Mouse (Mus musculus): ENCODE results near the gene 2900092C05Rik.

Gene 2900092C05Rik

DNA sequence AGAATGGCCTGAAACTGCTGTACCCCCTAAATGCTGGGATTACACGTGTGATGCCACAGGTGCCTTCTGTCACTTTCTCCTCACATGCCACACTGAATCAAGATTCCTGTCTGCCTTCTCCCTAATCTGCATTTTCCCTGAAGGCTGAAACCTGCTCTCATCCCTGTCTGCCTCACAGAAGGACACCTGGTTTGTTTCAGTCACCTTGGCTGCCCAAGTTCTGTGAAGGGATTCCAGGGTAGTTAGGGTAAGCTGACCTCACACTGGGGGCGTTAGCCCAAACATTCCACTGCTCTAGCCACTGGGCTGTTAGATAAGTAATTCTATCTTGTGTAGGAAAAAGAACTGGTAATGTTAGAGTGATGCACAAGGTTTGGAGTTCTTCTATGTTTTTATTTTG, at the start of gene 2900092C05Rik:
Gene 2900092C05Rik (plus strand): TSS at position 301 of the 400 bp plus-strand sequence.
- DNase-seq (ENCODE audit: low read depth, low spot score): no peak

DNA sequence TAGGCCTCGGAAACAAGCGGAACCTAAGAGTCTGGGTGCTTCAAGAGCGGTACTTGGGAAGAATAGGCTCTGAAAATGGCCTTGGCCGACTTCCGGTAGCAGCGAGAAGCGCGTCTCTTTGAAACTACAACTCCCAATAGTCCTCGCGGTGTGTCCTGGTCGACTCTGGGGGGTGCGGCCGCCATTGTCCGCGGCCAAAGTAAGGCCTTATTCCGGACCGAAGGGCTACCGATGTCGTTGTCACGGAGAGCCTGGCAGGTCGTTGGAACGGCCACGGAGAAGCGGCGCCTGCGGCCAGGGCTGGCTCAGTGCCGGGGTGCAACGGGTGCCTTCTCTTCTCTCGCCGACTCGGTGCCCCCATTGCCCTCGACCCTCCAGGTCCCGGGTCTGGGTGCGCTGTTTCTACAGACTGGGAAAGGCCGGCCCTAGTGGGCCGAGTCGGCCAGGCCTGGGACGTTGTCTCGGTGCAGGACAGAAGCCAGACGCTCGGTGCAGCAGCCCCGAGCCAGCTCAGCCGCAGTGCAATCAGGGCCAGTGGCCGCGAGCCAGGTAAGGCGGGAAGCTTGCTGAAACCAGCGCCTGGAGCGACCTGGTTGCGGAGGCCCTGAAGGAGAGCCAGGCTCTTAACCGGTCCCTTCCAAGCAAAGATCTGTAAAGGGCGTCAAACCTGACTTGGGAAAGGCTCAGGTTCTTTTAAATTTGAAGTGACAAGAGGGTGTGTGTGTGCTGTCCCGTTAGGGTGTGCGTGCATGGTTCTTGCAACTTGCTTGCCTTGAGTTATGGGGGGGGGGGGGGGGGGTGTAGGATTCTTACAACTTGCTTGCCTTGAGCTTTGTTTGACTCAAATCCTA, 33.9 kb upstream of the 2900092C05Rik start, which contains the start of gene Zfp606:
Gene Zfp606 (plus strand): TSS at position 136 of the 851 bp plus-strand sequence.
- DNase-seq (ENCODE audit: low read depth, low spot score): peak; percentile 24

- no peak for DNase-seq (ENCODE audit: low read depth, low spot score)
Measured at GRCm38 (mm10) chr7:12479009-12479346, 33.3 kb upstream of the 2900092C05Rik start.

GRCm38 (mm10) chr7:12479525-12479924, 32.8 kb upstream of the 2900092C05Rik start:
- DNase-seq (ENCODE audit: low read depth, low spot score): no peak

DNA sequence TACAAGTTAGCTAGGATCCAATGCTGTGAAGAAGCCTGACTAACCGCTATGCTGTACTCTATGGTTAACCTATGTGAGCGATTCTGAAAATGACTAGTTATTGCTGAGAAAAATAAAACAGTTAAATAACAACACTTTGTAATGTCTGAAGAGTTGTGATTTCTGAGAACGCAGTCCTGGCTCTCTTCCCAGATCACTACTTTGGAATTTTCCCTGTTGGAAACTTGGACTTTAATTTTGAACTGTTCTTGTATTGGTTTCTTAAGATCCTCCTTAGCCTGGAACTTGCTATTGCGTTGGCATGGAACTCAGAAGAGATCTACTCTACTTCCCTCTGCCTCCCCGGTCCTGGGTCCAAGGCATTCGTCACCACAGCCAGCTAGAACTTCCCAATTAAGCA, 28.5 kb upstream of the 2900092C05Rik start:
- DNase-seq (ENCODE audit: low read depth, low spot score): no peak

GRCm38 (mm10) chr7:12485956-12486355, 26.4 kb upstream of the 2900092C05Rik start:
- DNase-seq (ENCODE audit: low read depth, low spot score): no peak

DNA sequence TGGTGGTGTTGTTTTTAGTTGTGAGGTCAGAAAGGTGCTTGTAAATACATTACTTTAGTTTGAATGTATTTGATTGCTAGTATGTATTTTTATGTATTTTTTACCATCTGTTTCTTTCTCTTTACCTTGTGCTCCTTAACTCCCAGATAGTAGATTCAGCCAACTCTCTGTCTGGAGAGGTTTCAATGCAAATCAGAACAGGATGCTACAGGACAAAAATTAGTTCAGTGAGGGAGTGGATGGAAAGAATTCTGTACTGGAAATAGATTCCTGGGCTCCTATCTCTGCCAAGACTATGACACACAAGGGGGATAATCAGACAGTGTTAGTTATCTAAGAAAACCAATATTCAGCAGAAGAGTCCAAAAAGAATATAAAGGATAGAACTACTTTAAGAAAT, 25.6 kb upstream of the 2900092C05Rik start:
- DNase-seq (ENCODE audit: low read depth, low spot score): no peak

DNA sequence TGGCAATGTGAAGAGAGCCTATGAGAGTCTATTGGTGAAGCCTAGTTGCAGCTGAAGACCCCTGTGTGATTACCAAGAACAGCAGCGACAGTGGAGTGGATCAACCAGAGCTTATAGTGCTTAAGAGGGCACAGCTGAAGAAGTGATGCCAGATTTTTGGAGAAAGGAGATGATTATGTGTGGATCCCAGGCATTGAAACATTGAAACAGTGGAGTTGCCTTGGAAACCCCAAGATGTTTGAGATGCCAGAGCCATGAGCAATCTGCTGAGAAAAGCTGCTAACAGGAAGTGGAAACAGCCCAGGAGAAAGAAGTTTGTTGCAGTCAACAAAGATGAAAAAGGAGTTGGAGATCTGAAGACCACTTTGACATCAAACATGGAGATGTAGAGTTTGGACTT, 1.4 kb upstream of the 2900092C05Rik start:
- no peak for DNase-seq (ENCODE audit: low read depth, low spot score)
